Mouse (Mus musculus): ENCODE data around the gene Tspan9. TPM values are rescaled to one million over a fixed set of nuclear protein-coding genes. Genes with fewer than 3 reads are reported as not detected.
A peak's percentile ranks its signal among the peaks of the same experiment; 100 is the strongest.

The Tspan9 gene
- total and polyA plus RNA-seq, 2 experiments from 2014 or later: 105 to 332 TPM

DNA sequence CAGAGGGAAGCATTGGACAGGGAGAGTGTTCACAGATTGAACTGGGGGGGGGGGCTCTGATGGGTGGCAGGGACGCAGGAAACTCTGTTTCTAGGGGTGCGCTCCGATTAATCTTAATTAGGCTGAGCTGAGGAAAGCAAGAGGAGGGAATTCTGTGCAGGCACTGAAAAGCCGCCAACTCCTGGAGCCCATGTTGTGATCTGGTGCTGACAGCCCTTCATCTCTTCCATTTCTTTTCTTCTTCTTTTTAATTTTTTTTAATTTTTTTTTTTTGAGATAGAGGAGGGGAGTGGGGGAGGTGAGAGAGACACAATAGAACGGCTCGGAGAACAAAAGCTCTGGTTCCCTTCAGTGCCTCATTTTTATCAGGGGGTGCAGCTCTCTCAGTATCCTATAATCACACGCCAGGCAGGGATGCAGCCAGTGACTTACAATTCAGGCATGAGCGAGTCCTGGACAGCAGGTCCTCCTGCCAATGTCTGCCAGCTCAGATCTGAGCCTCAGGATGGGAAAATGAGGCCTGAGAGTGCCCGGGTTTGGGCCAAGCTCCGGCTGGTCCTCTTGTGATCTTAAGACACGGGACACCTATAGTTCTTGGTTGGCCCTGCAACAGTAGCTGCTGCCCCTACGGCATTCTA lies 72.4 kb downstream of the Tspan9 start:
- Histone ChIP-seq H3K4me1 (ENCODE audit: control insufficient read depth, insufficient read depth) (peaks cover 54% of the 10 kb centered on the region), H3K9me3 (replicated peaks; ENCODE audit: control insufficient read depth, low read length) (no peaks in the 10 kb centered on the region), H3K9ac (replicated peaks; ENCODE audit: low read depth, low read length) (no peak overlapping the region), H3K36me3 (replicated peaks; ENCODE audit: control insufficient read depth, insufficient read depth, low read length) (0 out of 2 replicates have a peak, but pooled peaks cover 4% of the 10 kb centered on the region), H3K27me3 (ENCODE audit: control insufficient read depth, insufficient read depth, low read length) (no peaks in the 10 kb centered on the region), H3K4me3 (ENCODE audit: low read depth, low read length) (no peak overlapping the region), H3K4me2 (ENCODE audit: low read depth, low read length) (no peak overlapping the region), H3K27ac (ENCODE audit: low read depth) (peak overlapping the region; percentile 56)
- DNase-seq (ENCODE audit: low spot score): no peak
- WGBS: 62% methylated on average over 11 of the region's 12 CpGs
- ATAC-seq (ENCODE audit: insufficient read depth, low read depth): no peak
- TF ChIP-seq CTCF (IDR thresholded peaks at IDR 0.05; ENCODE audit: low read depth) (no peak), EP300 (IDR thresholded peaks at IDR 0.05; ENCODE audit: low read depth) (no peak)

DNA sequence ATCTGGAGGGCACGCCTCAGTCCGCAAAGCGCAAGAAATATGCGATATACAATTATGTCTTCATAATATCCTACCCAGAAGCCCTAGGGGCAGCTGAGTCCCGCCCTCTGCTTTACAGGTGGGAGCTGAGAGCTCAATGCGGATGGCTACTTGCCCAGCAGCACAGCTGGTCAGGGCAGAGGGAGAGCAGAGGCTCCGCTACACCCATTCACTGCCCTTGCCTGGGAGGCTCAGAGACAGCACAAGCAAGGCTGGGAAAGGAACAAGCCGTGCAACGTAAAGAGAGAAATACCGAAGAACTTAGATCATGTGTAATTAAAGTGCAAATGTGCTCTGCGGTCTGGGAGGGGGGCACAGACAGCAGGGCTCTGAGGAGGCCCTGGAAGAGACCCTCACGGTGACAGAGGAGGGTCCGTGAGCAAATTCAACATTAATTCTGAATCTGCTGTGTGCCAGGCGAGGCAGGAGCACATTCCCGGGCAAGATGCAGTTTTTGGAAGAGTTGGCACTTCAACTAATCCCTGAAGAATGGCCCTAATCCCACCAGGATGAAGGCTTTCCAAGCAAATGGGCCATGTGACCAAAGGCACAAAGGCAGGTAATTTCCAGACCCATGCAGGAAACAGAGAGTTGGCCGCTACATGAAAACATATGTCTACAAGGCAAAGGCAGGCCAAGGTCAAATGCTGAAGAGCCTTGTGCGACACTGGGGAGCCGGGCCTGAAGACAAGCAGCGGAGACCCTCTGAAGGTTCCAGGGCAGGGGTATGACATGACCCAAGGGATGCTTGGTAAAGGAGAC lies 73.1 kb downstream of the Tspan9 start:
- H3K4me1 ChIP-seq (ENCODE audit: control insufficient read depth, insufficient read depth): peaks cover 54% of the 10 kb centered on the region
- 0 out of 2 replicates have a peak, but pooled peaks cover 4% of the 10 kb centered on the region for H3K36me3 ChIP-seq (replicated peaks; ENCODE audit: control insufficient read depth, insufficient read depth, low read length)
- ATAC-seq (ENCODE audit: insufficient read depth, low read depth): peak; percentile 26; the same call in 1 of the 2 replicates
- peak overlapping the region; percentile 56 for H3K27ac ChIP-seq (ENCODE audit: low read depth)
- no peak overlapping the region for H3K4me2 ChIP-seq (ENCODE audit: low read depth, low read length)
- TF ChIP-seq CTCF (IDR thresholded peaks at IDR 0.05; ENCODE audit: low read depth) (no peak), EP300 (IDR thresholded peaks at IDR 0.05; ENCODE audit: low read depth) (no peak)
- no peaks in the 10 kb centered on the region for H3K27me3 ChIP-seq (ENCODE audit: control insufficient read depth, insufficient read depth, low read length)
- WGBS: 62% methylated on average over 19 of the region's 19 CpGs
- H3K9ac ChIP-seq (replicated peaks; ENCODE audit: low read depth, low read length): no peak overlapping the region
- no peak for DNase-seq (ENCODE audit: low spot score)
- no peaks in the 10 kb centered on the region for H3K9me3 ChIP-seq (replicated peaks; ENCODE audit: control insufficient read depth, low read length)
- no peak overlapping the region for H3K4me3 ChIP-seq (ENCODE audit: low read depth, low read length)

DNA sequence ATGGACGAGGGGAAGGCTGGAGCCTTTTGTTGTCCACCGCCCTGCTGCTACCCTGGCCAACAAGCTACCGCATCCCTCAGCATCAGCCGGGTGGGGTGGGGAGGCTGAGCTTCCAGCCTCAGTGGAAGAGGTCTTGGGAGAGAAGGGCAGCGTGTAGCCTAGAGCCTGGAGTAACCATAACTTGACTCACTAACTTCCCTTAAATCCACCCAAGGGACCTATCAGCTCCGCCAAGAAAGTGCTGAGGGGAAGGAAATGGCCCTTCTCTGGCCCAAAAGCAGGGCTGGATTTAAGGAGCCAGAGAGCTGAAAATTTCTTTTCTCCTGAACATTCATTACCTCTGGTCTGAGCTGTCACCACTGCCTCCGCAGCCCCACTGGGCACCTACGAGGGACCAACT lies 75.2 kb downstream of the Tspan9 start:
- no peak overlapping the region for H3K4me3 ChIP-seq (ENCODE audit: low read depth, low read length)
- no peak overlapping the region for H3K27ac ChIP-seq (ENCODE audit: low read depth)
- H3K4me1 ChIP-seq (ENCODE audit: control insufficient read depth, insufficient read depth): peaks cover 43% of the 10 kb centered on the region
- H3K4me2 ChIP-seq (ENCODE audit: low read depth, low read length): no peak overlapping the region
- 72% methylated on average over 8 of the region's 8 CpGs for WGBS
- no peak overlapping the region for H3K9ac ChIP-seq (replicated peaks; ENCODE audit: low read depth, low read length)
- ATAC-seq (ENCODE audit: insufficient read depth, low read depth) (no peak), DNase-seq (ENCODE audit: low spot score) (no peak)
- peaks cover 9% of the 10 kb centered on the region; the same call in 1 of the 2 replicates for H3K36me3 ChIP-seq (replicated peaks; ENCODE audit: control insufficient read depth, insufficient read depth, low read length)
- no peak for TF ChIP-seq EP300 (IDR thresholded peaks at IDR 0.05; ENCODE audit: low read depth)
- no peak for TF ChIP-seq CTCF (IDR thresholded peaks at IDR 0.05; ENCODE audit: low read depth)
- no peaks in the 10 kb centered on the region for H3K9me3 ChIP-seq (replicated peaks; ENCODE audit: control insufficient read depth, low read length)
- no peaks in the 10 kb centered on the region for H3K27me3 ChIP-seq (ENCODE audit: control insufficient read depth, insufficient read depth, low read length)

DNA sequence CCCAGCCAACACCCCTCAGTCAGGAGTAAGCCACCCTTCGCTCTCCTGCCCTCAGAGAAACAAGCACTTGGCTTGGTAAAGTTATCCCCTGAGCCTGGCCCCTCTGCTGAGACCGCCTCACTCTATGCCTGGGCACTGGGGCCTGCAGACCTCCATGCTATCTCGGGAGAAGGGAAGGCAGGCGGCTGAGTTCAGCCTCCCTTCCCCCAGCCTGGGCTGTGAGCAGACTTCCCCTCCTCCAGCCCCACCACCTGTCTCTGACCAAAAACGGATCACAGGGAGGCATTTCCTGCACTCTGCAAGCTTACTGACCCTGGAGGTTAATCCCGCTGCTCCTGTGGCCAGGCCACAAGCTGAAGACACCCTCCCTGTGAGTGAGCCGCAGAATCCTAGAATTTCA lies 77.4 kb downstream of the Tspan9 start:
- Histone ChIP-seq H3K4me1 (ENCODE audit: control insufficient read depth, insufficient read depth) (peaks cover 40% of the 10 kb centered on the region), H3K27ac (ENCODE audit: low read depth) (peak overlapping the region; percentile 68), H3K27me3 (ENCODE audit: control insufficient read depth, insufficient read depth, low read length) (no peaks in the 10 kb centered on the region), H3K9ac (replicated peaks; ENCODE audit: low read depth, low read length) (no peak overlapping the region; the same call in 1 of the 2 replicates), H3K9me3 (replicated peaks; ENCODE audit: control insufficient read depth, low read length) (no peaks in the 10 kb centered on the region), H3K36me3 (replicated peaks; ENCODE audit: control insufficient read depth, insufficient read depth, low read length) (peaks cover 5% of the 10 kb centered on the region; the same call in 1 of the 2 replicates), H3K4me3 (ENCODE audit: low read depth, low read length) (no peak overlapping the region), H3K4me2 (ENCODE audit: low read depth, low read length) (0 out of 2 replicates have a peak overlapping the region, but pooled peaks have one; percentile 4)
- DNase-seq (ENCODE audit: low spot score): peak; percentile 28
- peak; percentile 57 for ATAC-seq (ENCODE audit: insufficient read depth, low read depth)
- TF ChIP-seq CTCF (IDR thresholded peaks at IDR 0.05; ENCODE audit: low read depth) (no peak), EP300 (IDR thresholded peaks at IDR 0.05; ENCODE audit: low read depth) (no peak)
- 12% methylated on average over 7 of the region's 7 CpGs for WGBS

DNA sequence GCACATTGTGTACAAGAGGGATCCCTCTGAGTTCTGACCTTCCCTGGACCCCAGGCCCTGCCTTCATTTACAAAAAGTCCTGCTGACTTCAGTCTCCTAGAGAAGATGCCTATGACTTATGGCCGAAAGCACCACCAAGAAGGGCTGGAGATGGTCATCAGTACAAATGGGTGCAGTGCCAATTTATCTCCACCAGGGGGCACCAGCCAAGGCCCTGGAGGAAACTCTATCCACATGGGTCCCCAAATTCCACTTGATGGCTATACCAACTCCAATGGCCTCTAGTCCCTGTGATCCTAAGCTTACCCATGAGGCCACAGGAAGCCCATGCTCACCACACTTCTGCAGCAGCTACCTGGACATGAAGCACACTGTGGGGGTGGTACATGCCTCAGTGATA lies 79.9 kb downstream of the Tspan9 start:
- no peak overlapping the region for H3K4me3 ChIP-seq (ENCODE audit: low read depth, low read length)
- H3K9me3 ChIP-seq (replicated peaks; ENCODE audit: control insufficient read depth, low read length): no peaks in the 10 kb centered on the region
- H3K36me3 ChIP-seq (replicated peaks; ENCODE audit: control insufficient read depth, insufficient read depth, low read length): peaks cover 5% of the 10 kb centered on the region; the same call in 1 of the 2 replicates
- ATAC-seq (ENCODE audit: insufficient read depth, low read depth) (no peak), DNase-seq (ENCODE audit: low spot score) (no peak)
- H3K4me2 ChIP-seq (ENCODE audit: low read depth, low read length): no peak overlapping the region
- H3K27ac ChIP-seq (ENCODE audit: low read depth): no peak overlapping the region
- no peak overlapping the region for H3K9ac ChIP-seq (replicated peaks; ENCODE audit: low read depth, low read length)
- peaks cover 28% of the 10 kb centered on the region for H3K4me1 ChIP-seq (ENCODE audit: control insufficient read depth, insufficient read depth)
- TF ChIP-seq EP300 (IDR thresholded peaks at IDR 0.05; ENCODE audit: low read depth) (no peak), CTCF (IDR thresholded peaks at IDR 0.05; ENCODE audit: low read depth) (peak; percentile 67)
- WGBS: 90% methylated on average over 1 of the region's 1 CpGs
- no peaks in the 10 kb centered on the region for H3K27me3 ChIP-seq (ENCODE audit: control insufficient read depth, insufficient read depth, low read length)
